Mouse (Mus musculus) brain, embryonic 18.5 days (tissue): ENCODE measurements at regions not wholly inside any gene's neighbourhood (a gene's known extent, or its start where the extent isn't known, plus 50 kb on each side); places are given as distances from the start of the nearest gene placed in this dataset.

Experiments used
- DNase-seq: peaks from one replicate; pipeline ENCODE4 v3.0.0-alpha.2; 2012; ENCODE audit warnings: low read depth, low spot score

DNA sequence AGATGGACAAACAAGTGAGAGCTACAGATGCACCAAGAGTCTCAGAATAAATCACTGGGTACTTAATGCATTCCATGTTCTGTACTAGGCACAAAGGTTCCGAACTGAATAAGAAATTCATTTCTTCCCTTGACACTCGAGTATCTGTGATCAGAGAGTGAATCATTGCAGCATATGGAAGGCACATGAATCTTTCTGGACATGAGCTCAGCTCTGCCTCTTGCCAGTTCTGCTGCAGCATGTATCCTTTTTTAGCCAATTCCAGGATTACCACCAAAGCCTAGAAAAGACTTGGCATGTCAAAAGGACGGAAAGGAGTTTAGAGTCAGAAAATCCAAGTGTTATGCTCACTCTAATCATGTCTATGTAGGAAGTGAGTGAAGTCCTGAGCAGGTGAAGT, 567.0 kb downstream of the Fam181b start:
- no peak for DNase-seq

DNA sequence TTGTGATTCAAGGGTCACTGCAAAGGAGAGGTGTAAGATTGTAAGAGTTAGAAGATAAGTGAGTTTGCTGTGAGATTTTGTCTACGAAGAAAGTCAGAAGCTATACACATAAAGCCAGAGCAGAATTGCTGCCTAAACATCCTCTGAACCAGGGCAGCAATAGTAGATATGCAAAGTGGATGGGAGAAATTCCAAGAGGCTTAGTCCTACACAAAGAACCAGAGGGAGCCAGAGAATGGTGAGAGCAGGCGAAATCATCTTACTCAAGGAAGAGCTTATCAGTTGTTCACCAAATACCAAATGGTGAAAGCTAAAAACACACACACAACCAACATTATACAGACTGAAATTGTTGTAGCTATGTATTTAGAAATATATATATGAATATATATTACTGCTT, 586.1 kb downstream of the Fam181b start:
- no peak for DNase-seq

DNA sequence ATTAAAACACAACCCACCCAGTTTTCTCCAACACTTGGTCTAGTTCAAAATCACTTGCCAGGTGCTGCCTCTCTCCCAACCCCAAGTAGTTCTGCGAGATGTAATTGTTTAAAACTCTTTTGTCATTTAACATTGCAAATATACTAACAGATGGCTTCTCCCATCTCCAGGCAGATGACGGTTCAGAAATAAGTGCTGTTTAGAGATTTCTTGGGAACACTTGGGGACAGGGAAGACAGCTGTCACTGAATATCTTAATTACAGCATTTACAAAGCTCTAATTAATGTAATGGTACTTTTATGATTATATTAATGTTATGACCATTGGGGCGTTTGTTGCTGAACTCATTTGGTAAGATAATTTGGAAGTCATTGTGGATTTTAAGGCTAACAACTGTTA, 592.2 kb downstream of the Fam181b start:
- DNase-seq: peak; percentile 32

DNA sequence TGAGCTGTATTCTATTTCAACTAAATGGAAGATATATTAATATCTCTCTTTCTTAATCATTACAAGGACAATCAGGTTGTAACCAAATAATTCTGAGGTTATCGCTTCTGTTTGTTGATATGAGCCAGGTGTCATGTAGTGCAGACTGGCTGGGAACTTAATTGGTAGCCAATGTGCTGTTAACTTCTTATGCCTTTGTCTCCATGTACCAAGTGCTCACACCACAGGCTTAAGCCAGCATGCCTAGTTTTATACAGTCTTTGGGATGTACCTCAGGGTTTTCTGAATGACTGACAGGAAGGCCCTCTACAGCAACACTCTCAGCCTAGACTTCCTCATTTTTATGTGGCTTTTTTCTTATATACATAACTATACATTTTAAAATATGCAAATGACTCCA, 592.8 kb downstream of the Fam181b start:
- no peak for DNase-seq
